Mouse (Mus musculus) brain, embryonic 14.5 days (tissue): ENCODE measurements around the gene Fam171b.

Experiments used
- CTCF ChIP-seq: fragments of 200-500 bp; IDR thresholded peaks from 2 replicates; pipeline ENCODE4 v1.5.1; 2012; ENCODE audit warnings: inconsistent platforms, mild to moderate bottlenecking, moderate library complexity, borderline replicate concordance; ENCODE audit not compliant: insufficient read depth, insufficient read length; ENCODE audit errors: extremely low read depth
- POLR2A ChIP-seq: fragments of 200-500 bp; IDR thresholded peaks from 2 replicates; pipeline ENCODE4 v1.6.1; 2012; ENCODE audit warnings: mild to moderate bottlenecking, inconsistent platforms, borderline replicate concordance; ENCODE audit not compliant: poor library complexity, insufficient read depth, insufficient read length, severe bottlenecking; ENCODE audit errors: extremely low read depth

DNA sequence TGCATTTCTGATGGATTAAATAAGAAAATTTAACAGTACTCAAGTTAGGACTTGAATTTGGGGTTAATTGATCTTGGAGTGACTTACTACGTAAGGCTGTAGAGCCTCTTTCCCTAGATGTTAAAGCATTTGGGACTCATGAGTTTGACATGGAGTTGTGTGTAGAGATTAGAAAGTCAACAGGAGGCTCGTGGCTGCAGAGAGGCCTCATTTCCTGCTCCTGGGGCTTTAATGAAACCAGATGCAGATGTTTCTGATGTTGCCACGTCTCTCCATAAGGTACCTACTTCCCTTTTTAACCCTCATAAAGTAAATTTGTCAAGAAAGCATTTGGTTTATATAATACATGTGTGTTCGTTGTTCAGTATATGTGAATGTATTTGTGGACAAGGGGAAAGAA is 43.8 kb downstream of the Fam171b start:
- no peak for TF ChIP-seq CTCF
- TF ChIP-seq POLR2A, result no peak
